Mouse (Mus musculus) layer of hippocampus, postnatal 25 days (tissue): Measurements from ENCODE around the gene Vamp2. TPM values are rescaled to one million over a fixed set of nuclear protein-coding genes. Genes with fewer than 3 reads are reported as not detected.

ENCODE experiments used
- DNase-seq, 2 experiments: peaks; one replicate each; pipeline ENCODE4 v3.0.0; 2022; ENCODE audit warnings: mixed read lengths in 2 of 2, low spot score in 1 of 2; ENCODE audit errors: extremely low spot score in 1 of 2
- total RNA-seq, 2 experiments: library from RNA; stranded (reverse); gene quantifications; 2 replicates each; pipeline ENCODE4 v1.2.3; 2021

Vamp2 gene
- 1,000 to 10,000 TPM in 1 of 2 experiments, 100 to 1,000 TPM in 1; 978 to 1,010 TPM for total RNA-seq

DNA sequence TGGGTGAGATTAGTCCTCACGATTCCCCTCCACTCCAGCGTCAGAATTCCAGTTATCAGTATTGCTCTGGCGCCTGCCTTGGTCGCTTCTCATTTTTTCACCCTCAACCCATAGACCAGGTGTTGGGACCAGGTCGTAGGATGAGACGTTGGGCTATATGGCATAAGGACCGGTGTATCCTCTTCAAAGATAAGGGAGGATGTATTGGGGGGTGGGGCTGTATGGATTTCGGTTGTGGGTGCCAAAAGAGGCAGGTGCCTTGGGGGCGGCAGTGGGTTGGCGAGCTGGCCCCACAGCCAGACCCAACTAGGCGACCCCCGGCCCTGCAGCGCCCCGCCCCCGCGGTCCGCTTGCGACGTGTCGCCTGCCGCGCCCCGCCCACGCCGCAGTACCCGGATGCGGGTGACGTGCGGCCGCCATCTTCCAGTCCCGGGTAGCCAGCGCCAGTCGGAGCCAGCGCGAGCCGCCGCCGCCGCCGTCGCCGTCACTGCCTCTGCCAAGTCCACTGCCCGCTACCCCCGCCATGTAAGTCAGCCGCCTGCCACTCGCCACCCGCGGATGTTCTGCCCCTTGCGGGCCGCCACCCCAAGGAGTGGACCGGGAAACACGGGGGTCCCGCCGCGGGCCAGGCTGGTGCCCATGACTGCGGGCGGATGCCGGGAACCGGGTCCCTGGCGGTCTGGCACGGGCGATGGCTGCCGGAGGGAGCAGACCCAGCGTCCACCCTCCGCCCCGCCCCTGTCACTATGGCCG, at the start of gene Vamp2:
Gene Vamp2, plus strand, starts transcription at position 388 of the 753 bp plus-strand sequence.
- peak; percentile 94 to 95 for DNase-seq

DNA sequence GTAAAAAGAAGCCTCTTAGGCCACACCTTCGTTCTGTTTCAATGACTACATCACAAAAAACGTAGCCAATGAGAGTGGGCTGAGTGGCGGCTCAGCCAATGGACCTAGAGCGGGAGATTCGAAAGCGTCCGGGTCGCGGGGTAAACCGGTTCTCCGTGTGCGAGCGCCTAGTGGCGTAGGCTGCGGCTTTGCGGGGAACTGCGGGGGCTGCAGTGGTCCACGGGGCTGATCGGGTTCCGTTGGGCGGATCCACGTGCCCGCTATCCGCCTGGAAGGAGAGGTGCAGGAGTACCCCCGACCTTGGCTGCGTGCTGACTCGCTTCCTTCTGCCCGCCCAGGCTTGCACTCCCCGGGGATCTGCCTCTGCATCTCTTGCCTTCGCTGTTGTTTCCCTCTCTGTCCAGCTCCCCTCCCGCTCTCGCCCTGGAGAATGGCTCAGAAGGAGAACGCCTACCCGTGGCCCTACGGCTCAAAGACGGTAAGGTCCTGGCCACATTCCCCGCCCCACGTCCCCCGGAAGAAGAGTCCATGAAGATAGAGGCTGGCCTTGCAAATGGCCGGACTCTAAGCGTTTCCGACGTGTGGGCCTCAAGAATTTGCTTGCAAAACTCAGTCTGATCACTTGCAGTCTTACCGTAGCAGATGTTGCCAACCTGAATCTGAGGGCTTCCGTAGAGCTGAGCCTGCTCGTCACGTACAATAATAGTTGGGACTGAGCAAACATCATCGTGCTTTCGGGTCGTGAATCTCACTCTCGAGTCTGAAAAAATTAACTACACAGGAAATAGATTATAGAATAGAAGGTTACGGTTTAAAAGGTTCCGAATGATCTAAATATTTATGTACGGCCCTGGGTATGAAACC, 42.5 kb upstream of the Vamp2 start, which contains the start of gene Aurkb:
Gene Aurkb, plus strand, starts transcription at position 117 of the 864 bp plus-strand sequence.
- peak in 1 of 2 experiments; percentile 71 for DNase-seq

DNA sequence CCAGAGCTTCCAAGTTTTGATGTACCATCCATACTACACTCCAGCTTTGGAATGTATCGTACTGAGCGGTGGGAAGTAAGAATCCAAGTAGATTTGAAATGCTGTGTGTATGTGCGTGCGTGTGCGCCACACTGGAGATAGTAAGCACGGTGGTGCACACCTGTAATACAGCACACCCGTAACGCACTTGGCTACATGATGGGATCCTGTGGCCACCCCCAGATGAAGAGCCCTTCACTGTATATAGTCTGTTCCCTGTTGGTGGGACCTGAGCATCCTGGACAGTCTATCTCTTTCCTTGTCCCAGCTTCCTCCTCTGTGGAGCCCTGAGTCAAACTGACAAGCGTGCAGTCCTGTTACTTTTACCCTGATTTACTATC, 41.9 kb upstream of the Vamp2 start:
- no peak for DNase-seq

DNA sequence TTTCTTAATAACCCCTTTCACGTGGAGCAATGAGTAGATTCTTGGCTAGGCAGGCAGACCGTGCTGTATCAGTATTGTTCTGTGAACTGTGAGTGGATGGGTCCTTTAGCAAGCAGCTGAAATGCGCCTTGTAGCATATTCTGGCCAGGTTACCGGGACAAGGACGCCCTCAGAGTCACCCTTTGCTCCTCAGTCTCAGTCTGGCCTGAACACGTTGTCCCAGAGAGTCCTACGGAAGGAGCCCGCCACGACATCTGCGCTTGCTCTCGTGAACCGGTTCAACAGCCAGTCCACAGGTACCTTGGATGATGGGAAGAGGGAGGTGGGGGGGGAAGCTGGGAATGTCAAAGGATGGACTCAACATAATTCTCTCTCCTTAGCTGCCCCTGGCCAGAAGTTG, 40.7 kb upstream of the Vamp2 start:
- no peak for DNase-seq

DNA sequence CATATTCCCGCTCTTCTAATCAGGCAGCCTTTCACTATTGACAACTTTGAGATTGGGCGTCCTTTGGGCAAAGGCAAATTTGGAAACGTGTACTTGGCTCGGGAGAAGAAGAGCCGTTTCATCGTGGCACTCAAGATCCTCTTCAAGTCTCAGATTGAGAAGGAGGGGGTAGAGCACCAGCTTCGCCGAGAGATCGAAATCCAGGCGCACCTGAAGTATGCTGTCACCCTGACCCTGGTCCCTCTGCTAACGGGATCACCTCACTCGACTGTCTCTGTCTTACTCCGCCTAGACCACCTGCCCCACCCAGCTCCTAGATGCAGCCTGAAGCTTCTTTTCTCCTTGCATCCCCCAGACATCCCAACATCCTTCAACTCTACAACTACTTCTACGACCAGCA, 40.1 kb upstream of the Vamp2 start:
- no peak for DNase-seq

DNA sequence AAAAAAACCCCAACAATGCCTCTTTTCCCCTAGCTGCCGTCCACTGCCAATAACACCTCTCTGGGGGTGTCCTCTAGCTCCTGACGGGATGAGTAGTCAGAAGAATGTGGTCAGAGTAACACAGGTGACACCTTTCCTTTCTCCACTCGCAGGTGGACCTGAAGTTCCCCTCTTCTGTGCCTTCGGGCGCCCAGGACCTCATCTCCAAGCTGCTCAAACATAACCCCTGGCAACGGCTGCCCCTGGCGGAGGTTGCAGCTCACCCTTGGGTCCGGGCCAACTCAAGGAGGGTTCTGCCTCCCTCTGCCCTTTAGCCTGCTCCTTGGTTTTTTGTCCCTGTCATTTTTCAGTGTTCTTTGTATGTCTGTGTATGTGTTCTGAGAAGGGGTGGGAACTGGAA, 37.5 kb upstream of the Vamp2 start:
- no peak for DNase-seq

DNA sequence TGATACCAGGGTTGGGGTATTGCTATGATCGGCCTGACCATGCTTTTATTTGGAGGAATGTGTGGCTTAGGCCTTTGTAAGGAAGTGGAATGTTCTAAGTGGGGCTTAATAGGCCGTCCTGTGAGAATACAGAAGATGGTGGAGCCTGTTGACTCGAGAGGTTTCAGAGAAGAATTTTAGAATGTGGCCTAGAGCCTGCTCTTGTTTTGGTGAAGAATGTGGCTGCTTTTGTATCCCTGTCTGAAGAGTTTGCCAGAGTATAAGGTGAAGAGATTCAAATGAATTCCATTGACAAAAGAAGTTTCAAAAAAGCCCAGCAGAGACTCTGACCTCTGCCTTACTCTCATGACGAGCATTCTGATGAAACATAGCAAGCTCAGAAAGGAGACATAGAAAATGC, 36.5 kb upstream of the Vamp2 start:
- no peak for DNase-seq

DNA sequence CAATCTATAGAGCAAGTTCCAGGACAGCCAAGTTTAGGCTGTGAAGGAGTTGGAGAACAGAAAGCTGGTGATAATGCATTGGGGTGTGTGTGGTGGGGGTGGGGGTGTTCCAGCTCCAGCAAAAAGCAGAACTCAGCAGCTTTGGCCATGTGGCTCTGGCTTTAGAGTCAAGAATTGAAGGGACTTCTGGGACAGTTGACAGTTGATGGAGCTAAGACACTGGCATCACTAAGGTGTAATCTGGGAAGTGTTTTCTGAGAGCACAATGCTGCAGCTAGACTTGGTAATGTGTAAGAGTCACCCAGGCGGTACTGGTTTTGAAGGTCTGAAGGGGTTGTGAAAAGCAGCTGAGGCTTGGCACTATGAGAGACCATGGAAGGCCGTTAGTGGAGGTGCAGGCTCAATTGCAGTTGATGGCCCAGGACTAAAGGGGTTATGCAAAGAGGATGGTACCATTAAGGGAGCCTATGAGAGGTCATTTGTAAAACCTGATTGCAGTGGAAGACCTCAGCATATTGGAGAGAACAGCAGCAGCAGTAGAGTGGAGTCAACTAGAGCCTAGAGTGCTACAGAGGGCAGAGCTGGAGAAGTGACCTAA, 35.4 kb upstream of the Vamp2 start:
- DNase-seq: no peak

DNA sequence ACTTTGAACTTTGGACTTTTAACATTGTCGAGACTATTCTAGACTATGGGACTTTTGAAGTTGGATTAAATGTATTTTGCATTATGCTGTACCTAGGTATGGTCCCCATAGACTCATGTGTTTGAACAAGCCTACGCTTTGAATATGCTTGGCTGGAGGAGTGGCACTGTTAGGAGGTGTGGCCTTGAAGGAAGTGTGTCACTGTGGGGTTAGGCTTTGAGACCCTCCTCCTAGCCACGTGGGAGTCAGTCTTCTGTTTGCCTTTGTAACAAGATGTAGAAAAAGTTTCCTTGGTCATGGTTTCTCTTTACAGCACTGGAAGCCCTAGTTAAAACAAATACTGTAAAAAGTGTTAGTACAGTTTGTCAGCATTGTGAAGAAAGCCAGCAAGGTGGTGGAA, 34.4 kb upstream of the Vamp2 start:
- no peak for DNase-seq

DNA sequence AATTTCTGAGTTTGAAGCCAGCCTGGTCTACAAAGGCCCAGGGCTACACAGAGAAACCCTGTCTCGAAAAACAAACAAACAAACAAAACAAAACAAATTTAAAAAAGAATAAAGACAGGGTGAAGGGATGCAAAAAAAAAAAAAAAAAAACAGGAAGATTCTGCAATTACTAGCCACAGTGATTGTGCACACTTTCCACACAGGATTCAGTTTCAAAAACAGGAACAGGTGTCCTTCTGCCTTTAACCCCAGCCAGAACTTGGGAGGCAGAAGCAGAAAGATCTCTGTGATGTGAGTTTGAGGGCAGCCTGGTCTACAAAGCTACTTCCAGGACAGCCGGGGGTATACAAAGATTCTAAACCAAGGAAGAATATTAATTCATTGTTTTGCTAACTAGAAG, 30.0 kb upstream of the Vamp2 start:
- DNase-seq: no peak

DNA sequence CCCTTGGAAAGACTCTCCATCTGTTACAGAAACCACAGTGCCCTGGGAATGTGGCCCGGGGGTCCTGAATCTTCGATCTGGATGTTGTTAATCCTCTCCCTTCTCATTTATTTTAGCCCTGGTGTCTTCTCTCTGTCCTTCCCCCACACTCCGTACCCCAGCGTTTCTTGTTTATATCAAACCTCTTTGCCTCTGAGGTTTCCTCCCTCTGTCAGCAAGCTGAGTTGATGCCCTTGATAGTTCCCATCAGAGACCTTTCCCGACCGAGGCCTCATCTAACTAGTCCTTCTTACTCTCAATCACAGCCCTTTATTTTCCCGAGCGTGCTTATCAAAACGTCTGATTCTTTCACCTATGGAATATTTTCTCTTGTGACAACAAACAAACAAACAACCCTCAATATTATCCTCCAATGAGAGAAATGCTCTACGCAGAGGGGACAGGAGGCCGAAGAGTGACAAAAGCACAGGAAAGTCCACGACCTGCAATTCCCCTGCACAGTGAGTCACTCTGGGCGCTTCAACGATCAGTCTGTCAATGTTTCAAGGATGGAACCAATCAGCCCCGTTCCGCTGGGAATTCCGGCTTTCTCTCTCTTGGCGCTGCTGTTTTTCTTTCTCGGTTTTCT, 29.4 kb upstream of the Vamp2 start:
- no peak for DNase-seq

DNA sequence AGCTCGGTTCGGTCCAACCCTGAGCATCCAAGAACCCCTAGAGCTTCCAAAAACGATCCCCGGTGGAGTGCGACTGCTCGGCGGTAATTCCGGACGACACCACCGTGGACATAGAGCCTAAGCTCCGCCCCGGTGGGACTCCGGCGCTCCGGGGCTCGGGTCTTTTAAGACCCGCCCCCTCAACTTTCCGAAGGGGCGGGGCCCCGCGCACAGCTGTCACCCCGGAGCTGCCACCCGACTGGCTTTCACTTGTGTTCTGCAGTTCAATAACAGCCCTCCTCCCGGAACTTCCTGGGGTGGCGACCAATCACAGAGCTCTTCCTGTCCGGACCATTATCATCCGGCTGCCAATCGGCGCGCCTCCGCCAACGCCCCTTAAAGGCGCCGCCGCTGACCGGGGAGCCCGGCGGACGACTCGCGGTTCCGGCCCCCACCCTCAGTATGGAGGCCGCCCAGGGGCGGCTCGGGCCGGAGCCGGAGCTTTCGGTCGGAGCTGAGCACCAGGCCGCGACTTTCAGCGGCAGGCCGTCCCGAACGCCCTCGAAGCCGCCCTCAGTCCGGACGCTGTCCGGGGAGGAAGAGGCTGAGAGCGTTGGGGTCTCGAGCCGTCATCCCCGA, 28.8 kb upstream of the Vamp2 start, which contains the start of gene Borcs6:
Gene Borcs6, plus strand, starts transcription at position 361 of the 618 bp plus-strand sequence.
- DNase-seq: peak; percentile 80 to 91

DNA sequence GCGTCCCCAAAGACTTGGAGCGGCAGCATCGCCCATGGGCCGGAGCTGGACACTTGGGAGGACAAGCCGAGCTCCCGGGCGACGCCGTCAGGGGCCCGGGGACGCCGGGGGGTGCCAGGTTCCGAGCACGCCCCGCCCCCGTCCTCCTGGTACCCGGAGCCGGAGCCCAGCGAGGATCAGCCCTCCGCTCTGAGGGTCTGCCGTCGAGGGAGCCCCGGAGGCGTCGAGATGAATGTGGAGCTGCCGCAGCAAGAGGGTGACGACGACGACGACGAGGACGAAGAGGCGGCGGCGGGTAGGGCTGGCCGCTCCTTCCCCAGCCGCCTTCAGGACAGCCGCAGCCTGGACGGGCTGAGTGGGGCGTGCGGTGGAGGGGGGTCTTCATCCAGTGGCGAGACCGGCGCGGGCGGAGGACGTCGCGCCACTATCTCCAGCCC, 28.3 kb upstream of the Vamp2 start:
- peak in 1 of 2 experiments; percentile 44 for DNase-seq

DNA sequence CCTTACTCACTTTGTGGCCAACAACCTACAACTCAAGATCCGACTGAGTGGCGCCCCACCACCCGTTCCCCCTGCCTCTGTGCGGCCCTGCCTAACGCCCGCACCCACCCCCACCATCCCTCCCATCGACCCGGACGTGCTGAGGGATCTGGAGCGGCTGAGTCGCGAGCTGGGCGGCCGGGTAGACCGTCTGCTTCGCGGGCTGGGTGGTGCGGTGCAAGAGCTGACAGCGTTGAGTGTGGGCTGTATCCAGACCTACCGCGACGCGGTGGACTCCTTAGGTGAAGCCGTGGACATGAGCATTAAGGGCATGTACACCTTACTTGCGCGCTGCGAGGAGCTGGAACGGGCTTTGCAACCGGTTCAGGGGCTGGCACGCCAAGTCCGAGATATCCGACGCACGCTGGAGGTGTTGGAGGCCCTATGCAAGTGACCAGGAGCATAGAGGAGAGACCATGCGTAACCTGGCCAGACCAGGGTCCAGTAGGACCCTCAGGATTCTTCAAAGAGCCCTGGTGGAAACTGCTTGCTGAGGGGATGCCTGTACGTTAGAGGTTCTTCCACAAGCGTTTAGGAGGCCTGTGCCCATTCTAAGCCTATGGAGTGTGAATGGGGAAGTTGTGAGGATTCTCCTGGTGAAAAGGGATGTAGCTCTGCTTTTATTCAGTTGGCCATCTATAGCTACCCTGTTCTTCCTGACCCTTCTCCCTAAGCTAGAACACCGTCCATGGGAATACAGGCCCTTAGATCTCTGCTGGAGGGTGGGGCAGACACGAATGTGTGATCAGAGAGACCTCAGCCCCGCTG, 27.6 kb upstream of the Vamp2 start:
- peak in 1 of 2 experiments; percentile 27 for DNase-seq

DNA sequence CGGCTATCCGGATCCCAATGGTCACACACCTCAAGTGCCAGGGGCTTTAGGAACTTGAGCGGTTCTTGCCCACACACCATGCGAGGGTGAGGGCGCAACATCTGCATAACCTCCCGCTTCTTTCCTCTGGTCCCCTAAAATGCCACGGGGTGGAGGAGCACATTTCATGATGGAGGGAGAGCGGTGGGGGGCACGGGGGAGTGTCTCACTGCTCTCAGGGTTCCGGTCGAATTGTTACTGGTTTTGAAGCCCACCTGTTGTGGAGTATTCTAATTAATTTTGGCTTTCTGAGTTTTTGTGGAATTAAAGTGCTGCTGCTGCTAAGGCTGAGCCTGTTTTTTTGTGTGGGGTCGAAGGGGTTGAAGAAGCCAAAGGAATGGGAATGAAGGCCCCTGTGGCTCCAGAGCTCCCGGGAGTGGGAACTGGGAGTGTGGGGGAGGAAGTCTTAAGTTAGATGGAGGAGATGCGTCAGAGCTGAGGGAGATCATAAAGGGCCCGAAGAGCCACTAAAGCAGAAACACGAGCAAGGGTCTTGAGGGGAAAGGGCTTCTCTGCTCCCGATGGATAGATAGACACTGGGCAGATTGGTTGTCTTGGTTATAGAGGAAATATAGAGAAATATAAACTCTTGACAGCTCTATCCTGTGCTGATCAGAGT, 26.9 kb upstream of the Vamp2 start:
- no peak for DNase-seq

DNA sequence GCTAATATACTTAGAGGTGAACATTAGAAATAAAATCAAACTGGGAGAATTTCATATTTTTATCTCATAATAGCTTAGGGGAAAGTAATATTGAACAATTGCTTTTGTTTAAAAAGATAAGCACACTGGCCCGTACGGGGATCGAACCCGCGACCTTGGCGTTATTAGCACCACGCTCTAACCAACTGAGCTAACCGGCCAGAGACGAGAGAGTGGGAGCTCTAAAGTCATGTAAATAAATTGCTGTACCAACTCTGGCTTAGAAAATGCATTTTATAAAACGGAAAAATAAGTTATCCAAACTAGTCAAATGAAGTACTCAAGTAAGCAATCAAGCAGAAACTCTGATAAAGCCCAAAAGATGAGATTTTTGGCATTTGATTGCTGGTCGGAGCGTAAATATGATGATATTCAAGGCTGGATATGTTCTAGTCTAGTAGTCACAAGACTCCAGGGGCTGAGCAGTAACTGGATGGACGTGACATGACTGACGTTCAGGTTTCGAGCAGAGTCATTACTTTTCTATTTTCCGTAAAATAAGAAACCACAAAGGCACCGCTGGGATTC, 26.0 kb upstream of the Vamp2 start:
- peak; percentile 68 to 90 for DNase-seq

DNA sequence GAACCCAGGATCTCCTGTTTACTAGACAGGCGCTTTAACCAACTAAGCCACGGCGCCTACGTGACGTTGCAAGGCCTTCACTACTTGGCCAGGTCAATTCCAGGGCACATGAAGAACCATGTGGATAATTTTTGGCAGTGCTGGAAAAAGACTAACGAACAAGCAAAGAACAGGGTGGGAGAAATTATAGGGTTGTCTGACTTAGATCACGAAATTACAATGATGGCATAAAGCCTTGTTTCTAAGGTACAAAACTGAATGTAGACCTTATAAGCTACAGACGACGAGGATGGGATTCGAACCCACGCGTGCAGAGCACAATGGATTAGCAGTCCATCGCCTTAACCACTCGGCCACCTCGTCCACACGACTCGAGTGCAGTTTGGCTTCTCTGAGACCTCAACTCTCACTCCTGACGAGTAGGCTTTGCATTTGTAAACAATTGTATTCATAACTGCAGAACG, 25.5 kb upstream of the Vamp2 start:
- DNase-seq: peak; percentile 98
